Mouse (Mus musculus) adrenal gland, postnatal 10 days (tissue): ENCODE results near the gene Srrd. TPM values are rescaled to one million over a fixed set of nuclear protein-coding genes. Genes with fewer than 3 reads are reported as not detected.
A peak's percentile ranks its signal among the peaks of the same experiment; 100 is the strongest.

Source experiments
- DNase-seq: peaks from one replicate; pipeline ENCODE4 v3.0.0; 2021; ENCODE audit warnings: mixed read lengths
- total RNA-seq, 2 experiments: library from RNA; stranded (reverse); gene quantifications; 2 replicates each; pipeline ENCODE4 v1.2.3; 2021

The Srrd gene
- total RNA-seq, 2 experiments from 2014 or later, result 15.7 to 25.8 TPM

DNA sequence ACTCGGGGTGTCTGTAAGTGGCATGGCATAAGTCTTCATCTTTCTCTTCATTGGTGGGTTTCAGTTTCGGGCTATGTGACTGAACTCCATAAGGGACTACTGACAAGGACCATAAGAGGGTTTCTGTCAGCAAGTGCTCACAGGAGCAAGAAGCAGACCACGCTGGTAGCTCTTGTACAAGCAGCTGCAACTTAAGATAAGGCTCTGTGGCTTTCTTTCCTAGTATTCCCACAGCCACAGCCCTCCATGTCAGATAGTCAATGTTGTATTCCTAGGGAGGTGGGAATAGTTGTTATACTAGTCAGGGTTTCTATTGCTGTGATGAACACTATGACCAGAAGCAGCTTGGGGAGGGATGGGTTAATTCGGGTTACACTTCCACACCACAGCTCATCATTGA lies 16.7 kb upstream of the Srrd start:
- DNase-seq, result no peak

GRCm38 (mm10) chr5:112356322-112356721 lies 13.5 kb upstream of the Srrd start:
- DNase-seq, result peak; percentile 26

DNA sequence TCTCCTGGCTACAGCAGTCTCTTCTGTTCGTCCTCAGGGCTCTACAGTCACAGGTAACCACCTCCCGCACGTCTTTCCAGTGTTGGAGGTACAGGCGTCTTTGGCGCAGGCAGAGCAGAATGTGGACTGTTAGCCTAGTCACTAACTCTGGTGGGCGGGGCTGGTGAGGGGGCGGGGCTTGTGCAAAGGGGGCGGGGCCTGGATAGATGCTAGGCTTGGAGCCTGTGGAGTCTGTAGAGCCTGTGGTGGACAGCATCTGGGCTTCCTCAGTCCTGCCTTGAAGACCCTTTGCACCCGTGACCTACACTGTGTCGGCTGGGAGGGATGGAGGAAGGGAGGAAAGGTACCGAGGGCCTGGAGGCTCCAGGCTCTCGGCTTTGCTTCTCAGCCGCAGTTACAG lies 13.1 kb upstream of the Srrd start, which contains the start of gene Gm6583:
Gm6583 (minus strand) TSS at position 124 of the 400 bp plus-strand sequence.
- DNase-seq, result no peak

GRCm38 (mm10) chr5:112355493-112355892 lies 12.7 kb upstream of the Srrd start:
- no peak for DNase-seq

- no peak for DNase-seq
Observed at GRCm38 (mm10) chr5:112349169-112349568, 6.3 kb upstream of the Srrd start.

- DNase-seq, result no peak
Observed at GRCm38 (mm10) chr5:112346211-112346965, 3.5 kb upstream of the Srrd start.

DNA sequence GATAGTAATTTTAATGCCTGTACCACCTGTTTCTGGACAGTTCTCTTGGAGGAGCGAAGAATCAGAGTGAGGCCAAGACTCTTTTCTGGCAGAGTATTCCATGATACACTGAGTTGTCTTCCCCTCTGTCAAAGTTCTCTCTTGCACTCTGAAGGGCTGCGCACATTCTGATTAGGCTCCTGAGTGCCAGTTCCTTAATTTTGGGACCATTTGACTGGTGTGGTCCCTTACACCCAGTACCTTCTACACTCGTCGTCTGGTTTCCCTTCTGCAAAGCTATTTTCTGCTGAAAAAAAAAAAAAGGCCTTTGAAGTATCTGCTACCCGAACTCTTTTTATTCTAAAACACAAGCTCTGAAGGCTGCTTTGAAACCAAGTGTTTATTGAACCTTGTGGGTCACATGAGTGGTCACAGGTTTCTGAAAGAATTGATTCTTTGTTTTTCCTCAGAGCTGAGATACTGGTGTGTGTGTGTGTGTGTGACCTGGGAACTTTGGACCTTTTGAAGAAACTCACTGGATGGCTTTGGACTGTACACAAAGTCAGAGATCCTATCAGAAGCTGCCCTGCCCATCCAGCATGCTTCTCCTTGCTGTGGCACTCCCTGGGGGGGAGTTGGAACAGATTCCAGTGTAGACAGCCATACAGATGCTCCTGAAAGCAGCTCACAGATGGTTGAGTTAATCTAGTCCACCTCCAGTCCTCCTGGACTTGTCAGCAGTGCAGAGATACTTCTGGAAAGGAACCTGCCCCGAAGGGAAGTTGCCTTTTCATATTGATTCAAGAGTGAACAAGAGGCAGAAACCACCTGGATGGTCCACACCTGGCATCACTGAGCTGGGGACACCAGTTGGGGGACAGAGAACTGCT lies 1.5 kb upstream of the Srrd start:
- DNase-seq, result no peak

- DNase-seq, result no peak
Observed at GRCm38 (mm10) chr5:112343205-112343595, 360 bp upstream of the Srrd start.

DNA sequence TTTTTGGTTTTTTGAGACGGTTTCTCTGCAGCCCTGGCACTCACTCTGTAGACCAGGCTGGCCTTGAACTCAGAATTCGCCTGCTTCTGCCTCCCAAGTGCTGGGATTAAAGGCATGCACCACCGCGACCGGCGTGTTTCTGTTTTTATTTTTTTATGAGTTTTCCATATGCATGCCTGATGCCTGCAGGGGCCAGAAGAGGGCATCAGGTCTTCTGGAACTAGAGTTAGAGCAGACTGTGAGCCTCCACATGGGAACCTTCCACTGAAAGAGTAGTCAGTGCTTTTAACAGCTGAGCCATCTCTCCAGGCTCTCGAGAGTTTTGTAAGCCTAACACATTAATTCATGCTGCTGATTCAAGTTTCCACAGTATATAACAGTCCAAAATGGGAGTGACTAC lies 3.6 kb downstream of the Srrd start:
- no peak for DNase-seq

DNA sequence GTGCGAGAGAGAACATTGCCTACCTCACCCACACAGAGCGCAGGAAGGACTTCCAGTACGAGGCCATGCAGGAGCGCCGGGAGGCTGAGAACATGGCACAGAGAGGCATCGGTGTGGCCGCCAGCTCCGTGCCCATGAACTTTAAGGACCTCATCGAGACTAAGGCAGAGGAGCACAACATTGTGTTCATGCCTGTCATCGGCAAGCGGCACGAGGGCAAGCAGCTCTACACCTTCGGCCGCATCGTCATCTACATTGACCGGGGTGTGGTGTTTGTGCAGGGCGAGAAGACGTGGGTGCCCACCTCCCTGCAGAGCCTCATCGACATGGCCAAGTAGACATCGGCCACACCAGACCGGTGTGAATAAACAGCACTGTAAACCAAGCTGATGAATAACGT lies 5.8 kb downstream of the Srrd start:
- DNase-seq, result no peak

DNA sequence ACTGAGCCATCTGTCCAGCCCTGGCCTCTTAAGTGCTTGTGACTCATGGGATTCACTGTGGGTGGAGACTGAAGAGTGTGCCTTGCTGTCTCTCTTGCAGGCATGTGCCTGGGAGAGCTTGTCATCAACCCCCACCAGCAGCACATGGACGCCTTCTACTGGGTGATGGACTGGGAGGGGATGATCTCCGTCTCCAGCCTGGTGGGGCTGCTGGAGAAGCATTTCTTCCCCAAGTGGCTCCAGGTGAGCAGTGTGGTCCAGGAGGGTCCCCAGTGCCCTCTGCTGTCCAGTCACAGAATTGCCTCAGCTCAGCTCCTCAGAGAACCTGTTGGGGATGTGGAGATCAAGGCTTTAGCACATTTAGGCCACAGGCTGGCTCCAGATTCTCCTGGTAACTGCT lies 7.4 kb downstream of the Srrd start:
- peak; percentile 74 for DNase-seq

DNA sequence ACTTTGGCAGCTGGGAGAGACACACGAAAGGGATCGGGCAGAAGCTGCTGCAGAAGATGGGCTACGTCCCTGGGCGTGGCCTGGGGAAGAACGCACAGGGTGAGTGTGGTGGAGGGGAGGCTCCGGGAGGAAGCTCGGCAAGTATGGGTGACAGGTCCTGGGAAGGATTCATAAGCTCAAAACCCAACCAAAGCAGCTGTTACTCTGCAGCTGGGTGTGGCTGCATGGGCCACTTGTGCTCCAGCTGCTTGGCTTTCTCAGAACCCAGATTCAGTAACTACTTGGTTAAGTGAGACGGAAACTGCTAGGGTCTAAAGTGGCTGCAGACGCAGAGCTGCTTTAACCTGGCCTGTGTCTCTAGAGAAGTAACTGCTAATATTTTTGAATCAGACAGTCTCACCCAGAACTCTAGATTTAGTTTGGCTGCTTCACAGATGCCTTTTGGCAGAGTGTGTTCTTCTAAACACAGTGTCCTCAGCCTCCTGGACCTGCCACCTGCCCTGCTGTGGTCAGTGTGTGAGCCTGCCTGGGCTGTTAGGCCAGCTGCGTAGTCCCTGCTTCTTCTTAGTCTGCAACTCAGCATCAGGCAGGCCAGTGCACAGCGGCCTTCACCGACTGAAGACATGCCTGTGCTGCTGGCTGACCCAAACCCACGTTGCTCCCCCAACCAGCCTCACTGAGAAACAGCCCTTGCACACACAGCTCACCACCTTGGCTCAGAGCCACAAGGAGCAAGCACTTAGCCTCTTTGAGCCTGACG lies 12.9 kb downstream of the Srrd start:
- DNase-seq, result no peak

- no peak for DNase-seq
Observed at GRCm38 (mm10) chr5:112327854-112328253, 15.0 kb downstream of the Srrd start.

- no peak for DNase-seq
Observed at GRCm38 (mm10) chr5:112326446-112327009, 16.3 kb downstream of the Srrd start.

GRCm38 (mm10) chr5:112325546-112326445 lies 17.0 kb downstream of the Srrd start, which contains the start of gene Tfip11:
Tfip11 (plus strand) TSS chr5:112326358.
- peak; percentile 97 for DNase-seq

GRCm38 (mm10) chr5:112324637-112325545 lies 17.9 kb downstream of the Srrd start:
- DNase-seq, result peak; percentile 77

- DNase-seq, result peak; percentile 43
Observed at GRCm38 (mm10) chr5:112323246-112323645, 19.6 kb downstream of the Srrd start.

DNA sequence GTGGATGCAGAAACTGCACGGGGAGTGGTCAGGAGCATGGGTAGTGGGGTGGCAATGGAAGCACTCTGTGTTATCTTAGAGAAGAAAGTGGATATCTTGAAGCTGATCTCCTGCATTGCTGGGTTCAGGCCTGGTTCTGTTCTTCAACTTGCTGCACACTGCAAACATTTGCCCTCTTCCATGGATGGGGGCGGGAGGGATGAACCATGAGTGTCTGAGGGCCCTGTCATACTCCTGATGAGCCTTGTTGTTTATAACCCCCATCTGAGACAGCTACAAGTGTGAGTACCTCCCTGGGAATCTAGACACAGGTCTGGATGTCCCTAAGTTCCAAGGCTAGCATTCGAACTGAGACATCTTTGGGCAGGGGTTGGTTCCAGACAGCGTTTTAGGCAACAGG lies 21.5 kb downstream of the Srrd start:
- no peak for DNase-seq

DNA sequence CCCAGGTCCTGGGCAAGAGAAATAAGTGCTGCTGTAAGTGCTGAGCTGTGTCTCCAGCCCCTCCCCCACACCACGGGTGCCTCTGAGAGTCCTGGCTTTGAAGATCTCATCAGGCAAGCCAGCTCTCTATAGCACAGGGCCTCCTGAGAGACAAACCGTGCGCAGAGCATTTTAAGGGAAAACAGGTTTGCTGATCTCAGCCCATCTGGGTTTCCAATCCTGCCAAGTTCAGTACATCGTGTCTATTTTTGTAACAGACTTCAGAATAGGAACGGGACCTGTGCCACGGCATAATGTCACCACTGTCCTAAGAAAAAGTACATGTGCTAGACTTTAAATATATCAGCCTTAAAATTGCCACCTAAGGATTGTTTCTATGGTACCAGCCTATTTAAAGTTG lies 21.9 kb downstream of the Srrd start:
- no peak for DNase-seq

- no peak for DNase-seq
Observed at GRCm38 (mm10) chr5:112320379-112320778, 22.5 kb downstream of the Srrd start.
